In genomic region chr4:136123792-136124161, GRCm38 (mm10) we compare ENCODE assay signal across 18 mouse cellular contexts. TPM values are rescaled to one million over a fixed set of nuclear protein-coding genes. Genes with fewer than 3 reads are reported as not detected.
DNase-seq lines count a peak whose midpoint lies in the region; ATAC-seq and TF ChIP-seq lines count a peak whose summit lies in the region.
"Had no signal": no experiment of that assay in that cellular context is flagged by ENCODE, and none has a peak within 500 bp of the region (broad histone marks: within the 10 kb centered on the region; RNA-seq: fewer than 3 reads in every experiment).

No protein-coding gene starts in this region.

- no peaks in the 10 kb centered on the region for H3K27me3 ChIP-seq in heart, embryonic 16.5 days (ENCODE audit: control insufficient read depth, insufficient read depth, low read length)
- no peaks in the 10 kb centered on the region for H3K27me3 ChIP-seq in liver, adult 2 months (ENCODE audit: control insufficient read depth, insufficient read depth, low read length)
- H3K27me3 ChIP-seq in liver, embryonic 12.5 days (replicated peaks) = peaks cover 40% of the 10 kb centered on the region
- no peaks in the 10 kb centered on the region for H3K27me3 ChIP-seq in hindbrain, embryonic 10.5 days (ENCODE audit: insufficient read depth, poor library complexity, severe bottlenecking)
- H3K27me3 ChIP-seq: embryonic facial prominence, embryonic 15.5 days; forebrain, embryonic 12.5 days; hindbrain, embryonic 12.5 days had no signal

- intact Hi-C loops in heart, postnatal 14 days (cut with DNase I) = no loop called here

- peak overlapping the region; percentile 56 for H3K27ac ChIP-seq in heart, embryonic 16.5 days (ENCODE audit: low read length)
- H3K27ac ChIP-seq in liver, adult 2 months (replicated peaks; ENCODE audit: insufficient read depth, low read depth, low read length) = peak overlapping the region; percentile 62
- no peak overlapping the region for H3K27ac ChIP-seq in liver, embryonic 12.5 days
- H3K27ac ChIP-seq in brown adipose tissue, adult 24 weeks (replicated peaks; ENCODE audit: low read depth, low read length) = peak overlapping the region; percentile 78
- peak overlapping the region; percentile 73; the same call in 1 of the 2 replicates for H3K27ac ChIP-seq in olfactory bulb, adult 2 months (ENCODE audit: insufficient read depth, low read depth, low read length)
- no peak overlapping the region; the same call in 1 of the 2 replicates for H3K27ac ChIP-seq in hindbrain, embryonic 10.5 days
- H3K27ac ChIP-seq: forebrain, embryonic 12.5 days; hindbrain, embryonic 12.5 days had no signal

- 82% methylated on average over 3 of the region's 3 CpGs for whole genome bisulfite sequencing in heart, embryonic 16.5 days
- 88% methylated on average over 3 of the region's 3 CpGs for WGBS in liver, adult 2 months
- WGBS in liver, embryonic 12.5 days (ENCODE audit: insufficient replicate concordance) = 75% methylated on average over 3 of the region's 3 CpGs
- WGBS in olfactory bulb, adult 2 months = 81% methylated on average over 3 of the region's 3 CpGs
- WGBS in hindbrain, embryonic 10.5 days = 91% methylated on average over 3 of the region's 3 CpGs

- H3K4me1 ChIP-seq in heart, embryonic 16.5 days (ENCODE audit: control insufficient read depth, insufficient read depth, low read length) = peaks cover 11% of the 10 kb centered on the region
- peaks cover 20% of the 10 kb centered on the region for H3K4me1 ChIP-seq in liver, adult 2 months (ENCODE audit: control insufficient read depth, insufficient read depth, low read length)
- H3K4me1 ChIP-seq in liver, embryonic 12.5 days = peaks cover 14% of the 10 kb centered on the region
- peaks cover 8% of the 10 kb centered on the region for H3K4me1 ChIP-seq in brown adipose tissue, adult 24 weeks (ENCODE audit: control insufficient read depth, insufficient read depth, insufficient read length, low read length)
- peaks cover 11% of the 10 kb centered on the region for H3K4me1 ChIP-seq in olfactory bulb, adult 2 months (ENCODE audit: control insufficient read depth, insufficient read depth, low read length)
- H3K4me1 ChIP-seq in hindbrain, embryonic 10.5 days (replicated peaks) = peaks cover 34% of the 10 kb centered on the region

- no peaks in the 10 kb centered on the region for H3K79me2 ChIP-seq in liver, adult 2 months (ENCODE audit: control insufficient read depth, insufficient read depth, low read length)

- DNase-seq in heart, postnatal 14 days = no peak
- no peak for DNase-seq in liver, adult 2 months (ENCODE audit: extremely low read depth, low read depth, low spot score)
- no peak for DNase-seq in hindbrain, embryonic 10.5 days (ENCODE audit: low spot score)
- no peak for DNase-seq in cerebellum, postnatal 10 days
- DNase-seq: cerebellum, adult 8-10 months; gastrocnemius, postnatal 36 days; liver; lung, postnatal 10 days; right cerebral cortex, postnatal 25 days; thymus, postnatal 36 days had no signal

- no peak overlapping the region for H3K4me3 ChIP-seq in heart, embryonic 16.5 days (ENCODE audit: low read length)
- no peak overlapping the region for H3K4me3 ChIP-seq in liver, adult 2 months (ENCODE audit: insufficient read depth, low read depth, low read length)
- H3K4me3 ChIP-seq in liver, embryonic 12.5 days = no peak overlapping the region
- H3K4me3 ChIP-seq in brown adipose tissue, adult 24 weeks (ENCODE audit: insufficient read depth, low read depth, low read length) = no peak overlapping the region
- no peak overlapping the region for H3K4me3 ChIP-seq in olfactory bulb, adult 2 months (ENCODE audit: insufficient read depth, low read depth, low read length)
- H3K4me3 ChIP-seq in hindbrain, embryonic 10.5 days = no peak overlapping the region
- H3K4me3 ChIP-seq: embryonic facial prominence, embryonic 15.5 days; forebrain, embryonic 12.5 days; hindbrain, embryonic 12.5 days had no signal

- H3K36me3 ChIP-seq in heart, embryonic 16.5 days (ENCODE audit: control insufficient read depth, insufficient read depth) = no peaks in the 10 kb centered on the region
- H3K36me3 ChIP-seq in liver, adult 2 months (ENCODE audit: control insufficient read depth, insufficient read depth, low read length) = no peaks in the 10 kb centered on the region
- H3K36me3 ChIP-seq in liver, embryonic 12.5 days = no peaks in the 10 kb centered on the region
- no peaks in the 10 kb centered on the region for H3K36me3 ChIP-seq in hindbrain, embryonic 10.5 days
- H3K36me3 ChIP-seq: embryonic facial prominence, embryonic 15.5 days; forebrain, embryonic 12.5 days; hindbrain, embryonic 12.5 days had no signal

- TF ChIP-seq POLR2A in liver, adult 2 months (IDR thresholded peaks at IDR 0.05; ENCODE audit: extremely low read depth, insufficient read depth, low read length) = no peak
- no peak for TF ChIP-seq POLR2A in olfactory bulb, adult 2 months (IDR thresholded peaks at IDR 0.05; ENCODE audit: insufficient read depth, low read depth, low read length)

- no peaks in the 10 kb centered on the region for H3K9me3 ChIP-seq in heart, embryonic 16.5 days (replicated peaks; ENCODE audit: control insufficient read depth, low read length)
- no peaks in the 10 kb centered on the region for H3K9me3 ChIP-seq in liver, embryonic 12.5 days (replicated peaks)
- no peaks in the 10 kb centered on the region for H3K9me3 ChIP-seq in hindbrain, embryonic 10.5 days
- H3K9me3 ChIP-seq: embryonic facial prominence, embryonic 15.5 days; forebrain, embryonic 12.5 days; hindbrain, embryonic 12.5 days had no signal

- TF ChIP-seq CTCF in liver, adult 2 months (IDR thresholded peaks at IDR 0.05; ENCODE audit: low read depth, low read length) = no peak
- TF ChIP-seq CTCF in olfactory bulb, adult 2 months (IDR thresholded peaks at IDR 0.05; ENCODE audit: insufficient read depth, low read depth, low read length) = no peak

- no peak overlapping the region for H3K9ac ChIP-seq in heart, embryonic 16.5 days (ENCODE audit: low read length)
- no peak overlapping the region for H3K9ac ChIP-seq in liver, adult 2 months (ENCODE audit: low read depth, low read length)
- no peak overlapping the region for H3K9ac ChIP-seq in liver, embryonic 12.5 days
- H3K9ac ChIP-seq: embryonic facial prominence, embryonic 15.5 days; forebrain, embryonic 12.5 days; hindbrain, embryonic 12.5 days had no signal

- ATAC-seq in heart, embryonic 16.5 days (replicated peaks; ENCODE audit: extremely low read depth, insufficient read depth, low FRiP score) = no peak
- no peak for ATAC-seq in liver, embryonic 12.5 days

- H3K4me2 ChIP-seq in heart, embryonic 16.5 days (ENCODE audit: low read depth, low read length) = no peak overlapping the region
- H3K4me2 ChIP-seq in liver, embryonic 12.5 days = no peak overlapping the region
- H3K4me2 ChIP-seq: embryonic facial prominence, embryonic 15.5 days; forebrain, embryonic 12.5 days; hindbrain, embryonic 12.5 days; midbrain, embryonic 11.5 days had no signal

RNA-seq across cellular contexts. Expression of gene Id3, which starts 19.5 kb away (rescaled TPM):
- 218 and 262 TPM in 2 replicates for polyA plus RNA-seq in heart, embryonic 16.5 days (2015; fragmentation: Nextera tagmentation; extraction: Ambion mirVana)
- total RNA-seq in heart, postnatal 14 days (2021) = 10 to 100 TPM; 85.4 to 93.7 TPM
- total RNA-seq in liver, adult 2 months (2014; rRNA removed) = 33.2 and 47.4 TPM in 2 replicates
- 181 and 274 TPM in 2 replicates for polyA plus RNA-seq in liver, adult 2 months (2012; rRNA removed)
- polyA plus RNA-seq in liver, embryonic 12.5 days (2016; fragmentation: Nextera tagmentation; extraction: Ambion mirVana) = 80.9 and 88.1 TPM in 2 replicates
- polyA plus RNA-seq in brown adipose tissue, adult 24 weeks (2012; ENCODE audit: insufficient read depth, insufficient read length, missing spikeins) = 75.0 and 78.1 TPM in 2 replicates
- polyA plus RNA-seq in olfactory bulb, adult 2 months (2012; ENCODE audit: insufficient read depth, insufficient read length, low replicate concordance, missing spikeins) = not detected in 2 replicates
- polyA plus RNA-seq in hindbrain, embryonic 10.5 days (2016; fragmentation: Nextera tagmentation; extraction: Ambion mirVana) = 576 and 684 TPM in 2 replicates

RNA-seq across cellular contexts. Expression of gene E2f2, which starts 48.4 kb away (rescaled TPM):
- 8.6 and 11.0 TPM in 2 replicates for polyA plus RNA-seq in heart, embryonic 16.5 days (2015; fragmentation: Nextera tagmentation; extraction: Ambion mirVana)
- 10 to 100 TPM in 1 of 2 experiments, 1 to 10 TPM in 1; 9.4 to 10.4 TPM for total RNA-seq in heart, postnatal 14 days (2021)
- 0.40 and 0.46 TPM in 2 replicates for total RNA-seq in liver, adult 2 months (2014; rRNA removed)
- polyA plus RNA-seq in liver, adult 2 months (2012; rRNA removed) = 0.75 and 0.76 TPM in 2 replicates
- 63.4 and 69.1 TPM in 2 replicates for polyA plus RNA-seq in liver, embryonic 12.5 days (2016; fragmentation: Nextera tagmentation; extraction: Ambion mirVana)
- 2.9 and 6.4 TPM in 2 replicates for polyA plus RNA-seq in brown adipose tissue, adult 24 weeks (2012; ENCODE audit: insufficient read depth, insufficient read length, missing spikeins)
- polyA plus RNA-seq in olfactory bulb, adult 2 months (2012; ENCODE audit: insufficient read depth, insufficient read length, low replicate concordance, missing spikeins) = 129 TPM in 1 of 2 replicates, not detected in the other
- 9.0 and 9.4 TPM in 2 replicates for polyA plus RNA-seq in hindbrain, embryonic 10.5 days (2016; fragmentation: Nextera tagmentation; extraction: Ambion mirVana)

Comparison
In these comparisons a context has a peak if more than half of its experiments do, and no peak if none do; other contexts are left out.
1. H3K27ac ChIP-seq: peak in heart, embryonic 16.5 days (single experiment), liver, adult 2 months (single experiment), brown adipose tissue, adult 24 weeks (single experiment) and olfactory bulb, adult 2 months (single experiment); none in liver, embryonic 12.5 days (single experiment) and hindbrain, embryonic 10.5 days (single experiment).
2. RNA of gene Id3, which starts 19.5 kb away (polyA plus RNA-seq): 576 to 684 TPM in hindbrain, embryonic 10.5 days, 181 to 274 TPM in liver, adult 2 months, 218 to 262 TPM in heart, embryonic 16.5 days, 80.9 to 88.1 TPM in liver, embryonic 12.5 days and 75.0 to 78.1 TPM in brown adipose tissue, adult 24 weeks; not detected in olfactory bulb, adult 2 months; every median in the first group is over 10 times any median in the second.